Mouse (Mus musculus) cerebellum, adult 2 months (tissue): Measurements from ENCODE around the gene Ptbp1. TPM values are rescaled to one million over a fixed set of nuclear protein-coding genes. Genes with fewer than 3 reads are reported as not detected.
"Not testable (repeated sequence)": the region's sequence is repeated elsewhere in the genome, so short reads cannot be mapped to it uniquely, and the experiment has no call there.

ENCODE experiments used
- DNase-seq, 2 experiments: peaks; one replicate each; pipeline ENCODE4 v3.0.0; 2021
- H3K27ac ChIP-seq: fragments of 200-500 bp; 2 replicates; pipeline ENCODE4 v1.5.1; 2012; ENCODE audit warnings: low read length, control low read depth, inconsistent platforms; ENCODE audit not compliant: insufficient read depth
- H3K27me3 ChIP-seq: fragments of 200-500 bp; 2 replicates; pipeline ENCODE4 v1.6.1; 2012; ENCODE audit warnings: inconsistent platforms, mild to moderate bottlenecking, low read length, moderate library complexity; ENCODE audit not compliant: control insufficient read depth, insufficient read depth
- H3K4me1 ChIP-seq: fragments of 200-500 bp; 2 replicates; pipeline ENCODE4 v1.6.1; 2011; ENCODE audit warnings: low read length; ENCODE audit not compliant: control insufficient read depth, insufficient read depth
- H3K4me3 ChIP-seq: fragments of 200-500 bp; replicated peaks from 2 replicates; pipeline ENCODE3; 2011; ENCODE audit warnings: mild to moderate bottlenecking, low read depth, low read length, control low read depth; ENCODE audit not compliant: insufficient read depth
- CTCF ChIP-seq: fragments of 200-500 bp; IDR thresholded peaks from 2 replicates; pipeline ENCODE4 v1.5.1; 2011; ENCODE audit warnings: low read depth, mild to moderate bottlenecking, control low read depth, low read length, moderate library complexity, borderline replicate concordance; ENCODE audit not compliant: insufficient read depth
- POLR2A ChIP-seq: fragments of 200-500 bp; IDR thresholded peaks from 2 replicates; pipeline ENCODE4 v1.6.1; 2011; ENCODE audit warnings: low read length, control low read depth, borderline replicate concordance; ENCODE audit not compliant: insufficient read depth
- WGBS: fragments of 180-500 bp; shearing (Covaris S2); methylation state at CpG from one replicate; pipeline ENCODE4 v1.1.7; 2018; 5-methylcytosine and 5-hydroxymethylcytosine counted together
- polyA plus RNA-seq: library from polyadenylated mRNA; depleted of rRNA; stranded (reverse); fragments of >200 nt; gene quantifications from 2 replicates; pipeline ENCODE4 v1.2.3, GENCODE M21; 2012

Ptbp1 gene
- polyA plus RNA-seq, 1 experiment, result 64.2 TPM

- Histone ChIP-seq H3K4me1 (peaks cover 3% of the 10 kb centered on the region; the same call in 1 of the 2 replicates), H3K27me3 (no peaks in the 10 kb centered on the region), H3K4me3 (no peak overlapping the region), H3K27ac (no peak overlapping the region)
- WGBS, result 17% methylated on average over 22 of the region's 22 CpGs
- TF ChIP-seq CTCF (no peak), POLR2A (no peak)
- DNase-seq, result no peak
Observed at GRCm38 (mm10) chr10:79881981-79882380, 27.8 kb downstream of the Ptbp1 start.

- H3K27ac ChIP-seq, result no peak overlapping the region
- 19% methylated on average over 22 of the region's 22 CpGs for WGBS
- no peaks in the 10 kb centered on the region for H3K27me3 ChIP-seq
- H3K4me1 ChIP-seq, result peaks cover 3% of the 10 kb centered on the region; the same call in 1 of the 2 replicates
- no peak overlapping the region for H3K4me3 ChIP-seq
- DNase-seq, result peak; percentile 79 to 86
- TF ChIP-seq CTCF, result peak; percentile 86
- no peak for TF ChIP-seq POLR2A
Observed at GRCm38 (mm10) chr10:79883297-79884084, 29.3 kb downstream of the Ptbp1 start.

GRCm38 (mm10) chr10:79884446-79884845 lies 30.2 kb downstream of the Ptbp1 start:
- 13% methylated on average over 4 of the region's 4 CpGs for WGBS
- peaks cover 3% of the 10 kb centered on the region; the same call in 1 of the 2 replicates for H3K4me1 ChIP-seq
- H3K27me3 ChIP-seq, result no peaks in the 10 kb centered on the region
- no peak overlapping the region for H3K27ac ChIP-seq
- H3K4me3 ChIP-seq, result no peak overlapping the region
- TF ChIP-seq CTCF (no peak), POLR2A (no peak)
- peak in 1 of 2 experiments; percentile 46 for DNase-seq

- not testable (repeated sequence) for H3K4me1 ChIP-seq, H3K4me3 ChIP-seq, H3K27me3 ChIP-seq, DNase-seq, H3K27ac ChIP-seq
- 55% methylated on average over 3 of the region's 3 CpGs for WGBS
Observed at GRCm38 (mm10) chr10:79884938-79885337, 30.7 kb downstream of the Ptbp1 start.

GRCm38 (mm10) chr10:79886054-79886453 lies 31.8 kb downstream of the Ptbp1 start, which contains the start of gene Elane:
Gene Elane, plus strand, starts transcription at chr10:79886247.
- no peaks in the 10 kb centered on the region for H3K27me3 ChIP-seq
- H3K4me3 ChIP-seq, result no peak within 1 kb of the TSS
- no peak within 1 kb of the TSS for H3K27ac ChIP-seq
- 60% methylated on average over 6 of the region's 6 CpGs for WGBS
- TF ChIP-seq CTCF, result no peak
- TF ChIP-seq POLR2A, result no peak
- no peak for DNase-seq
- peaks cover 3% of the 10 kb centered on the region; the same call in 1 of the 2 replicates for H3K4me1 ChIP-seq

GRCm38 (mm10) chr10:79886611-79887010 lies 32.4 kb downstream of the Ptbp1 start:
- WGBS, result 88% methylated on average over 8 of the region's 8 CpGs
- Histone ChIP-seq H3K4me3 (no peak overlapping the region), H3K4me1 (peaks cover 3% of the 10 kb centered on the region; the same call in 1 of the 2 replicates), H3K27ac (no peak overlapping the region), H3K27me3 (no peaks in the 10 kb centered on the region)
- DNase-seq, result no peak
- TF ChIP-seq CTCF (no peak), POLR2A (no peak)

- 79% methylated on average over 2 of the region's 2 CpGs for WGBS
- no peak overlapping the region for H3K4me3 ChIP-seq
- H3K27ac ChIP-seq, result no peak overlapping the region
- H3K27me3 ChIP-seq, result no peaks in the 10 kb centered on the region
- DNase-seq, result no peak
- no peak for TF ChIP-seq CTCF
- no peak for TF ChIP-seq POLR2A
- no peaks in the 10 kb centered on the region for H3K4me1 ChIP-seq
Observed at GRCm38 (mm10) chr10:79889386-79889785, 35.2 kb downstream of the Ptbp1 start.

- Histone ChIP-seq H3K27me3 (no peaks in the 10 kb centered on the region), H3K27ac (no peak within 1 kb of the TSS), H3K4me1 (no peaks in the 10 kb centered on the region), H3K4me3 (no peak within 1 kb of the TSS)
- TF ChIP-seq POLR2A, result no peak
- no peak for TF ChIP-seq CTCF
- DNase-seq, result no peak
- WGBS, result 26% methylated on average over 5 of the region's 5 CpGs
Observed at GRCm38 (mm10) chr10:79890670-79891069, 36.4 kb downstream of the Ptbp1 start, which contains the start of gene Cfd. Gene Cfd, plus strand, starts transcription at chr10:79890853.
